Mouse (Mus musculus) embryonic facial prominence, embryonic 14.5 days (tissue): ENCODE measurements at regions not wholly inside any gene's neighbourhood (a gene's known extent, or its start where the extent isn't known, plus 50 kb on each side); places are given as distances from the start of the nearest gene placed in this dataset.

Source experiments
- ATAC-seq: fragments of 200-750 bp; cut with Nextera tagmentation; 2 replicates; pipeline ENCODE4 v1.8.0; 2017; ENCODE audit warnings: low read depth, moderate number of reproducible peaks, moderate TSS enrichment
- DNase-seq: peaks from one replicate; pipeline ENCODE4 v3.0.0-alpha.2; 2015; ENCODE audit warnings: low spot score
- H3K27ac ChIP-seq: fragments of 300-500 bp; sonication (generic); replicated peaks from 2 replicates; pipeline ENCODE4 v1.5.1; 2014; ENCODE audit warnings: low read depth, mild to moderate bottlenecking, low read length, moderate library complexity
- H3K27me3 ChIP-seq: fragments of 300-500 bp; sonication (generic); replicated peaks from 2 replicates; pipeline ENCODE4 v1.6.1; 2014; ENCODE audit warnings: low read length; ENCODE audit not compliant: control insufficient read depth, insufficient read depth
- H3K36me3 ChIP-seq: fragments of 300-500 bp; sonication (generic); 2 replicates; pipeline ENCODE4 v1.6.1; 2014; ENCODE audit warnings: low read length, mixed read lengths; ENCODE audit not compliant: control insufficient read depth, insufficient read depth
- H3K4me1 ChIP-seq: fragments of 300-500 bp; sonication (generic); 2 replicates; pipeline ENCODE4 v1.6.1; 2014; ENCODE audit warnings: antibody characterized with exemption, low read length; ENCODE audit not compliant: control insufficient read depth, insufficient read depth
- H3K4me2 ChIP-seq: fragments of 300-500 bp; sonication (generic); 2 replicates; pipeline ENCODE4 v1.6.1; 2014; ENCODE audit warnings: low read depth, mild to moderate bottlenecking, low read length, moderate library complexity, mixed read lengths
- H3K4me3 ChIP-seq: fragments of 300-500 bp; sonication (generic); 2 replicates; pipeline ENCODE4 v1.5.1; 2014; ENCODE audit warnings: low read depth, mild to moderate bottlenecking, low read length
- H3K9ac ChIP-seq: fragments of 300-500 bp; sonication (generic); 2 replicates; pipeline ENCODE4 v1.6.1; 2014; ENCODE audit warnings: low read depth, mild to moderate bottlenecking, low read length, moderate library complexity, mixed read lengths
- H3K9me3 ChIP-seq: fragments of 300-500 bp; sonication (generic); 2 replicates; pipeline ENCODE4 v1.6.1; 2016; ENCODE audit warnings: low read length; ENCODE audit not compliant: control insufficient read depth
- WGBS: fragments of 180-500 bp; shearing (Covaris S2); extraction: QIAGEN DNeasy Blood & Tissue Kit; methylation state at CpG from one replicate; pipeline ENCODE4 v1.1.7; 2014; 5-methylcytosine and 5-hydroxymethylcytosine counted together

DNA sequence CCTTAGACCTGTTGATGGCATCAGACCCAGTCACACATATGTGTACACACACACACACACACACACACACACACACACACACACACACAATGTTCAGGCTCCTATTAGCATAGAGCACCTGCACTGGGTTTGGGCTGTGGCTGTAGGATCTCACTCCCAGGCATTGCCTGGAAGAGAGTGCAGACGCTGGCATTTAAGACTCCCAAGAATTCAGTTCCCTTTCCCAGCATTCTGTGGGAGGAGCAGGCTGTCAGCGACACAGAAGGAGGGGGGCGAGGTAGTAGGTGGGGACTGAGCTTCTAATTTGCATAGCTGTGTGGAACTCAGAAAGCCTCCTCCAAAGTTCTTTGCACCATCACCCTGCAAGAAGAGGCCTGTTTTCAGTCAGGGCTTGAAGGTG is 374.2 kb upstream of the Fam49b start:
- Histone ChIP-seq H3K27ac (no peak overlapping the region), H3K36me3 (no peaks in the 10 kb centered on the region), H3K4me1 (no peaks in the 10 kb centered on the region), H3K4me3 (no peak overlapping the region), H3K27me3 (no peaks in the 10 kb centered on the region), H3K4me2 (no peak overlapping the region), H3K9ac (no peak overlapping the region), H3K9me3 (no peaks in the 10 kb centered on the region)
- 3% methylated on average over 3 of the region's 3 CpGs for whole genome bisulfite sequencing
- DNase-seq (peak; percentile 60), ATAC-seq (peak; percentile 55; the same call in 1 of the 2 replicates)

DNA sequence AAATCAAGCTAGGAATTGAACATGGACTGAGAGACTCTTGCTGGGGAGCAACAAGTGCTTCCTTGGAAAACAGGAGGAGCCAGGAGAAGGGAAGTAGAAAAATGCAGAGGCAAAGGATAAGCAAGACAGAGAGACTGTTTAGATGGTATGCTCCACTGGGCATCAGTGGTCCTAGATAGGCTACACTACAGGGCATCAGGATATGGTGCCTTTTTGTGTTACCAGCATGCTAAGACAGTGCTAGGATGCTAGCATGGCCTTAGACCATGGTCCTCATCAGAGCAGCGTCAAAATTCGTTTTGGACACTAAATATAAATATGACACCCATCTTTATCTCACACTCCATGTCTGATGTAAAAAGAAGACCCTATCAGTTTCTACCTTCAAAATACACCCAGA is 374.6 kb upstream of the Fam49b start:
- no peak overlapping the region for H3K4me3 ChIP-seq
- DNase-seq, result no peak
- WGBS, result 82% methylated on average over 2 of the region's 2 CpGs
- H3K27ac ChIP-seq, result no peak overlapping the region
- H3K27me3 ChIP-seq, result no peaks in the 10 kb centered on the region
- no peak for ATAC-seq
- no peak overlapping the region for H3K4me2 ChIP-seq
- H3K9me3 ChIP-seq, result no peaks in the 10 kb centered on the region
- no peak overlapping the region for H3K9ac ChIP-seq
- H3K4me1 ChIP-seq, result no peaks in the 10 kb centered on the region
- H3K36me3 ChIP-seq, result no peaks in the 10 kb centered on the region

DNA sequence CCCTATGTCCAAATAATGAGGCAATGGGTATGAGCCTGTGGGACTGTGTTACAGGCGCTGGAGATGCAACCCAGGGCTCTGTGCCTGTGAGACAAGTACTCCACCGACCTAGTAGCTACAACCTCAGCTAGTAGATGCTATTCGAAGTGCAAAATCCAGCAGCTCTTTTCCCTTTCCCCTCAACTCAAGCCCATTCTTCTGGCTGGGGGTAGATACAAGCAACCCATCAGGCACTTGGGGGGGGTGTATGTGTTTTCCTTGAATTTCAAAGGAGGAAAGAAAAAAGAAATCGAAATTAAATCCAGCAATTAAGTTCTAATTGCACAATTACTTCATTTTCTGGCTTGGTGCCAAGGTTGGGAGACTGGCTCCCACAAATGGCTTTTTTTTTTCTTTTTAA is 372.4 kb upstream of the Gm21798 start:
- DNase-seq, result peak; percentile 24
- WGBS, result 64% methylated on average over 4 of the region's 4 CpGs

DNA sequence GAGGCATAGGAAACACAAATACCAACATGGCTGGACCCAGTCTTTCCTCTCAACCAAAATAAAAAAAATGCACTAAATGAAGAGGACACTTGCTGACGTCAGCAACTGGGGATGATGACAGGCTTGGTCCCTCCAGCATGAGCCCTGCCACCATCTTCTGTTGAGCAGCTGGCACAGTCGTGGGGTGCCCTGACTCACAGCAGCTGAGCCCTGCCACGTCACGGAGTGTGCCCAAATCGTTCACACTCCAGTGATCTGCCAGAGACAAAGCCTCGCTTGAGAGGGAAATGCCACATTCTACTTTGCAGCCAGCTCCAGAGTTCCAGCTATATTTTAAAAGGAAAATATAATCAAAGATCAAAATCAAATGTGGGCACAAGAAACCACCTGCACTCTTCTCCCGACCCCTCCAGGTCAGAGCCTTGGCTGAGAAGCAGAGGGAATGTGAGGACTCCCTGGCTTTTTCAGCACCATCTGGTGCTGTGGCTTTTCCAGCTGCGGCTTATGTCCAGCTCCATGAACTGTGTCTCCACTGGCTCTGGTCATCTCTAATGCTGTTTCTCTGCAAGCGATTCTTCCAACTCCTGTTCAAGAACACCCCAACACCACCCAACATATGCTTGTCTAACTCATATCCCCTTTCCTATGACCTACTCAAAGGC is 371.0 kb upstream of the Gm21798 start:
- H3K27ac ChIP-seq, result no peak overlapping the region
- H3K9ac ChIP-seq, result no peak overlapping the region
- DNase-seq, result no peak
- no peak for ATAC-seq
- no peak overlapping the region for H3K4me3 ChIP-seq
- no peaks in the 10 kb centered on the region for H3K36me3 ChIP-seq
- H3K27me3 ChIP-seq, result no peaks in the 10 kb centered on the region
- H3K9me3 ChIP-seq, result no peaks in the 10 kb centered on the region
- no peak overlapping the region for H3K4me2 ChIP-seq
- H3K4me1 ChIP-seq, result no peaks in the 10 kb centered on the region
- 78% methylated on average over 9 of the region's 9 CpGs for WGBS

More for the DNA sequence above, 372.4 kb upstream of the Gm21798 start:
- Histone ChIP-seq H3K9me3 (no peaks in the 10 kb centered on the region), H3K4me1 (no peaks in the 10 kb centered on the region), H3K36me3 (no peaks in the 10 kb centered on the region), H3K4me3 (no peak overlapping the region), H3K27ac (no peak overlapping the region), H3K9ac (no peak overlapping the region), H3K4me2 (no peak overlapping the region), H3K27me3 (no peaks in the 10 kb centered on the region)
- no peak for ATAC-seq

DNA sequence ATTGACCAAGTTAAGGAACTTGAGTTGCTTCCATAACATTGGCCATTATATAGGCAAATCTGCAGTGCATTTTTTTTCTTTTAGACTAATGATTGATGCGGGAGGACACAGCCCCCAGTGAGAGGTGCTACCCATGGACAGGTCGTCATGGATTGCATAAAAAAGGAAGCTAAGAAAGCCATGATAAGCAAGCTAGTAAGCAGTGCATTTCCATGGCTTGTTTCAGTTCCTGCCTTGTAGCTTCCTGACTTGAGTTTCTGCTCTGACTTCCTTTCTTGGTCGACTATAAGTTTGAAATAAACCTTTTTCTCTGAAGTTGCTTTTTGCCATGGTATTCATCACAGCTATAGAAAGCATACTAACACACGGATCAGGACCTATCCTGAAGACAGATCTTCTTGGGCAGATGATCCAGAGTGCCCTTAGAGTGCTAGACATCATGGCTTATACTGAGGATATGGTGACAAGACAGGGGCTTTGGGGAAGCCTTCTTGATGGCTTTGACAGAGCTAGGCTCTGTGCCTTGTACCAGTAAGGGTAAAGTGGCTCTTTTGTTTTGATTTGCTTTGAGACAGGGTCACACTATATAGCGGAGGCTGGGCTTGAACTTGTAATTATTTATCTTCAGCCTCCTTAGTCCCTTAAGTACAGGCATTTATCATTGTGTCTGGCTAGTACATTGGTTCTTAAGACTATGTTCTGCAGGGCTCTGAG is 370.1 kb upstream of the Gm21798 start:
- Histone ChIP-seq H3K36me3 (no peaks in the 10 kb centered on the region), H3K9me3 (no peaks in the 10 kb centered on the region), H3K4me2 (no peak overlapping the region), H3K27ac (no peak overlapping the region), H3K4me1 (no peaks in the 10 kb centered on the region), H3K4me3 (no peak overlapping the region), H3K27me3 (no peaks in the 10 kb centered on the region), H3K9ac (no peak overlapping the region)
- WGBS, result 75% methylated on average over 5 of the region's 5 CpGs
- no peak for DNase-seq
- no peak for ATAC-seq

DNA sequence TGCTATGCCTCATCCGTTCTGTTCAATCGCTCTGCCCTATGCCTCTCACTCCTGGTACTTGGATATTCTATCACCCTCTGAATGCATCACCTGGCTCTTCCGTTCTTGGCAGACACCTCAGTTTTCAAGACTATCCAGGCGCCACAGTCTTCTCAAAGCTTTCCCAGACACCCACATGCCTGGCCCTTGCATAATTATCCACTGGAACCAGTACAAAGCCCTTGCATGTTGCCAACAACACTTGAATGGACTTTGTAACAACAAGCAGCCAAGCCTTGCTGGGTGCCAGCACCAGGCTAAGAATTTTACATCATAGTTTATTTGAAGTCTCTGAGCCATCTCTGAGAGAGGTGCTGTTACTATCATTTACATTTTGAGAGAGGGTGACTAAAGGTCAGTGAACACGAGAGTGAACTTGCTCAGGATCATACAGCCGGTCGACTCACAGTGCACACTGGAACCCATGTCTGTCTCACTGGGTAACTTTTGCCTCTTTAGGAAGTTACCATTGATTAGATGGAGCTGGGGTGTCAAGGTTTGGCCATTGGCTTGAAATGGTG is 368.8 kb upstream of the Gm21798 start:
- Histone ChIP-seq H3K4me1 (no peaks in the 10 kb centered on the region), H3K4me3 (no peak overlapping the region), H3K9me3 (no peaks in the 10 kb centered on the region), H3K27me3 (no peaks in the 10 kb centered on the region), H3K27ac (no peak overlapping the region), H3K4me2 (no peak overlapping the region), H3K36me3 (no peaks in the 10 kb centered on the region), H3K9ac (no peak overlapping the region)
- ATAC-seq (no peak), DNase-seq (no peak)
- WGBS, result 86% methylated on average over 7 of the region's 7 CpGs

DNA sequence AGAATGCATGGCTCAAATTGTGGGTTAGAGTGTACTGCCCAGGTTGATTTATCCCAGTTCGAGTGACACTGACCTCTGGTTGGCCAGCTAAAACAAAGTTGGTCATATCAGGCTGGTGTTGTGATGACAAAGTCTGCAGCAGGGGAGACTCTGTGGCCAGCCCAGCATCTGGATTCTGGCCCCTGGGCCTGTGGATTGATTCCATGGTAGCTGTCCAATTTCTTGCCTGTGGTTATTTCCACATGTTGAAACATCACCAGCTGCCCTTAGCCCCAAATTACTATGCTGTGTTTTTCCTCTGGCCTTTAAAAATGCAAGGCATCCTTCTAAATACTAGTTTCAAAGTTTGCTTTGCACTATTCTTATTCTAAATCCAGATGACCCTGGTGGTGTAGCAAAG is 346.8 kb upstream of the Gm21798 start:
- no peak overlapping the region for H3K27ac ChIP-seq
- H3K9ac ChIP-seq, result no peak overlapping the region
- ATAC-seq (no peak), DNase-seq (peak; percentile 33)
- no peaks in the 10 kb centered on the region for H3K4me1 ChIP-seq
- no peaks in the 10 kb centered on the region for H3K27me3 ChIP-seq
- WGBS, result 57% methylated on average over 1 of the region's 1 CpGs
- H3K9me3 ChIP-seq, result no peaks in the 10 kb centered on the region
- H3K36me3 ChIP-seq, result no peaks in the 10 kb centered on the region
- no peak overlapping the region for H3K4me3 ChIP-seq
- no peak overlapping the region for H3K4me2 ChIP-seq

DNA sequence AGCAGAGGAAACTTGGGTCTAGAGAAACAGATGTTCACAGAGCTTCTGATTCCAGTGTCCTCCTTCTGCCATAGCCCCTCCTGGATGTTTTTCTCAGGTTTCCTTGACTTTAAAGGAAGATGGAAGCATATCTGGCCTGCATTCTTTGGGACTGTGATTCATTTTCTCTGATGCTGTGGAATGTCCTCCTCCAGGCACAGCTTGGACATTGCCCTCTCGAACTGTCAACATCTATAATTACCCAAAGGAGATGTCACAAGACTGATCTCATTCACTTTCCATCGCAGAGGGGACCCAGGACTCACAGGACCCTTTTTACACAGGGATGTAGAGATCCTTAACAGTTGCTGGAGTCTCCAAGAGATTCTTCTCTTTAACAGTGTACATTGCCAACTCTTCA is 345.9 kb upstream of the Gm21798 start:
- Histone ChIP-seq H3K27me3 (no peaks in the 10 kb centered on the region), H3K36me3 (no peaks in the 10 kb centered on the region), H3K4me2 (no peak overlapping the region), H3K4me1 (no peaks in the 10 kb centered on the region), H3K27ac (no peak overlapping the region), H3K9me3 (no peaks in the 10 kb centered on the region), H3K9ac (no peak overlapping the region), H3K4me3 (no peak overlapping the region)
- ATAC-seq (no peak), DNase-seq (no peak)
- WGBS, result 56% methylated on average over 2 of the region's 2 CpGs

DNA sequence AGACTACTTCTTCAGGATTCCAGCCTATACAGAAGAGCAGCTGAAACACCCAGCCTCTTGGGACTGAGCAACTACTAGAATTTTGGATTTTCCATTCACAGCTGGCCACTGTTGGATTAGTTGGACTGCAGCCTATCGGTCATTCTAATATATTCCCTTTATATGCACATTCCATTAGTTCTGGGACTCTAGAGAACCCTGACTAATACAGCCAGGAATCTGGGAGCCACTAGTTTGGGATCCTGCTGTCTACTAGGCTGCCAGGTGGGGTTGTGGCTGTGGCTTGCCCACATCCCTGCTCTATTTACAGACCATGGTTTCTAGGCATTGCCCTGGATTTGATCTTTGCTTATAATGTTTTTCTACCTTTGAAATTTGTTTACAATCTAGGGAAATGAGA is 343.3 kb upstream of the Gm21798 start:
- no peaks in the 10 kb centered on the region for H3K36me3 ChIP-seq
- H3K4me2 ChIP-seq, result no peak overlapping the region
- no peak overlapping the region for H3K4me3 ChIP-seq
- H3K9me3 ChIP-seq, result no peaks in the 10 kb centered on the region
- no peaks in the 10 kb centered on the region for H3K27me3 ChIP-seq
- DNase-seq, result no peak
- WGBS, result 72% methylated on average over 1 of the region's 1 CpGs
- no peak overlapping the region for H3K27ac ChIP-seq
- H3K9ac ChIP-seq, result no peak overlapping the region
- no peak for ATAC-seq
- H3K4me1 ChIP-seq, result no peaks in the 10 kb centered on the region
